Mouse (Mus musculus) heart, adult 11 months (tissue): ENCODE data around the gene Cabp4.

ENCODE experiments used
- DNase-seq: peaks from one replicate; pipeline ENCODE4 v3.0.0; 2022

Gene Cabp4

DNA sequence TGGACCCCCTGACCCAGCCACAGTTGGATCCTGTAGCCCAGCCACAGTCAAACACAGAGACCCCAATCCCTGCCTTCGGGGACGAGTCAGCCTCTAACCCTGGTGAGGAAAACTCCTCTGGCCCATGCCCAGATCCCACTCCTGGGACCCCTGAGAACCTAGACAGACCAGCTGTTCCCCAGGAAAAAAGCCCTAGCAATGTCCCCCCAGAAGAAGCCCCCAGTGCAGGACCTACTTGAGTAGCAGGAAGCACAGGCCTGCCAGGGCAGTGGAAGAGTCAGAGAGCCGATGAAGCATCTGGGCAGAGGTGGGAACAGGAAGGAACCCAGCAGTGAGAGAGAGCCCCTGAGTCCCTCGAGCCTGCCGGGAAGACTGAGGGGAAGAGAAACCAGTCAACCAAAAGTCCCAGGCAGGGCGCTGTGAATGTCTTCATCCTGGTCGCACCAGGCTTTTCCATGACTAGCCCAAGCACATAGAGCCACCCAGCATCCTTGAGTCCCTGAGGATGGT lies at the start of gene Cabp4:
TSS of gene Cabp4 (minus strand) at position 275 of the 510 bp plus-strand sequence.
- DNase-seq = peak; percentile 95

DNA sequence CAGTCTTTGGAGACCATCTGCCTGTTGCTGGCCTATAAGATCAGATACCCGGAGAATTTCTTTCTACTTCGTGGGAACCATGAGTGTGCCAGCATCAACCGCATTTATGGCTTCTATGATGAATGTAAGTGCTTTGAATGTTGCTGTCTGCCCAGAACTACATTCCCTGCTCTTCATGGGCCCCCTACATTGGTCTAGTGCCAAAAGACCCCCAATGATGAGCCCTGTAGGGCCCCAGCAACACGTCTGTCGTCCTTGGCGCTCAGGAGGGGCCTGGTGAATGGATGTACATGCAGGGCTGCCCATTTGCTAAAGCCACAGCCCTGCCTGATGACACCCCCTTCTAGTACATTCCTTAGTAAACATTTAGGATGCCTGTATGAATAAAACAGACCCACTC lies 49.3 kb upstream of the Cabp4 start:
- peak; percentile 93 for DNase-seq

DNA sequence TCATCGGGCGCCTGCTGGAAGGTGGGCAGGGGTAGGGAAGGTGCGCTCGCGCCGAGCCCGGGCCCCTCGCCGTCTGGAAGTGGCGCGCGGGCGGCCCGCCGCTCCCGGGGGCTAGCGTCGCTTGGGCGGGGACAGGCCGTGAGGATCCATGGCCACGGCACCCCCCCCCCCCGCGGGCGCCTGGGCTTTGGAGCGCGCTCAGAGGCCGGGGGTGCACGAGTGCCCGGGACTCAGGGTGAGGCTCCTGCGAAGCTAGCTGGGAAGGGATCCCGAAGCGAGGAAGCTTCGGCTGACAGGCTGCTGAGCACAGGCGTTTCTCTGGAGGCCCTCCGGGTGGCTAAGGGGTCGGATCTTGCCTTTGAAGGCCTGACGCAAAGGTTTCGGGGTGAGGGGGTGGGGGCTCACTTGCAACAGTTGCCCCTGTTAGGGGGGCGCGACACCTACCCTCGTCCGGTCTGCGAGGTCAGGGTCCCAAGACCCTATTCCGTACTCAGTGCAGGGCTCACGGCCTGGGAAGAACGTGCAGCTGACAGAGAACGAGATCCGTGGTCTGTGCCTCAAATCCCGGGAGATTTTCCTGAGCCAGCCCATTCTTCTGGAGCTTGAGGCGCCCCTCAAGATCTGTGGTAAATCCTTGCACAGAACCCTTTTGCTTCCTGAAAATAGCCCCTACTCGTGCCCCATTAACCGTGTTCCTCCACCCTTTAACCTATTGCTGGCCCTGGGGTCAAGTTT lies 48.6 kb upstream of the Cabp4 start:
- DNase-seq = peak; percentile 95

DNA sequence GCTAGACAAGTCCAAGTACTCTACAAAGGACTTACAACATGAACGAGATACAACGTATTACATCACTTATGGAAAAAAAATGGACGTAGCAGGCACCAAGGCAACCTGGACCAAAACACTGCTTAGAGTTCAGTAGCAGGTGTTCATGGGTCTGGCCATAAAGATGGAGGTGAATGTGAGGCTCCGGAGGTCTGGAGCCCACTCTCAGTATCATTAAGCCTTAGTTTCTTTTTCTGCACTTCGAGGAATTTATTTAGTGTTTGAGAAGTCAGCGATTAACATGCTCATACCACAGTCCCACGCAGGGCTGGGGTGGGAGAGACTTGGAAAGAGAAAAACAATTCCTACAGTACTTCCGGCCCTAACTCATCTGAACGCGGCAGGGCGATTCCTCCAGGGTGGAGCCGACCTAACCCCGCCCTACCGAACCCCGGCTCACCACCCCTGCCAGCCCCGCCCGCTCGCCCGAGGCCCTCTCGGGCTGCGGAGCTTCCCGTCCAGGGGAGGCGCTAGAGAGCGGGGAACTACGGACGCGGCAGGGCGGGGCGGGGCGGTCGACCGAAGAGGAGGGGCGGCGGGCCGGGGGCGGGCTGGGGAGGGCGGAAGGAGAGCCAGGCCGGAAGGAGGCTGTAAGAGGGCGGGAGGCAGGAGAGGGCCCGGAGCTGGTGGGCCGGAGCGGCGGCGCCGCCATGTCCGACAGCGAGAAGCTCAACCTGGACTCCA lies 47.9 kb upstream of the Cabp4 start, which contains the start of gene Ppp1ca:
TSS of gene Ppp1ca (plus strand) at position 538 of the 723 bp plus-strand sequence.
- DNase-seq = peak; percentile 99

DNA sequence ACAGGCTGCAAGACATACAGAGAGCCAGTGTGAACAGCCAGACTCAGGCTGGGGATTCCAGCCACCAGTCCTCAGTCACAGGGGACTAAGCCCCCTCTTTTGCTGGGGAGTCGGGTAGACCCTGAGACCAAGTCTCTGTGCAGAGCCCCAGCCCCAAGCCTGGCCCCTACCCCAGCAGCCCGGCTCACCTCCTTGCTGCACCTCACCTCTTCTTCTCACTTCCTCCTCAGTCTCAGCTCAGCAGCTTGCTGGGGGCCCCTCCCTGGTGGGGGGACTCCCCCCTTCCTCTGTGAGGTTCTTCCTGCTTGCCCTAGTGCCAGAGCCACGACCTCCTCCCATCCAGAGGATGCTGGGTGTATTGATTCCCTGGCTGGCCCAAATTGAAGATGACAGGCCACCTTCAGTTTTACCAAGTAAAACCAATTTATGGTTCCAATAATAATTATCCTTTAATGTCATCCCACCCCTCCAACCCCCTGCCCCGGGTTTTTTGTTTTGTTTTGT lies 47.0 kb upstream of the Cabp4 start, which contains the start of gene Tbc1d10c:
TSS of gene Tbc1d10c (minus strand) at position 454 of the 504 bp plus-strand sequence.
- DNase-seq = peak; percentile 97

DNA sequence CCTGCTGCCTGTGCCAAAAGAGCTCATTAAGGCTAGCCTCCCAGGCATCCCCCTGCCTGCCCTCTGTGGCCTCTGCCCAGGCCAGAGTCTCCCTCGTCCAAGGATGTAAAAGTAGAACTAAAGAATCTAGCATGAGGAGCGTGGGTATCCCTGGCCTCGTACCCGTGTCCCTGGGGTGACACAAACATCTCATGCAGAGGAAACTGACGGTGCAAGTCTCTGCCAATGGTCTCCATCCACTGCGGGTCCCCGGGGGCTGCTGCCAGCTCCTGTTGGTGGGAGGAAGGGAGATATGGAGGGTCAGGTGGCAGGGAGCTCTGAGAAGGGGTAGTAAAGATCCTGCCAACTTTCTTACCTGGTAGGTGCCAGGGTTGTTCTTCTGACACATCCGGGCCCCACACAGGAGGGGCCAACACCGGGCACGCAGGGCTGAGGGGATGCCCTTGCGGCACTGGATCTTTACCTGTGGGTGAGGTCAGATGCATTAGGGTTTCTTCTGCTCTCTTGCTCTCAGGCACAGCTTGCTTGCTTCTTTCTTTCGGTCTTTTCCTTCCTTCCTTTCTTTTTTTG lies 45.3 kb upstream of the Cabp4 start:
- DNase-seq = peak; percentile 93

DNA sequence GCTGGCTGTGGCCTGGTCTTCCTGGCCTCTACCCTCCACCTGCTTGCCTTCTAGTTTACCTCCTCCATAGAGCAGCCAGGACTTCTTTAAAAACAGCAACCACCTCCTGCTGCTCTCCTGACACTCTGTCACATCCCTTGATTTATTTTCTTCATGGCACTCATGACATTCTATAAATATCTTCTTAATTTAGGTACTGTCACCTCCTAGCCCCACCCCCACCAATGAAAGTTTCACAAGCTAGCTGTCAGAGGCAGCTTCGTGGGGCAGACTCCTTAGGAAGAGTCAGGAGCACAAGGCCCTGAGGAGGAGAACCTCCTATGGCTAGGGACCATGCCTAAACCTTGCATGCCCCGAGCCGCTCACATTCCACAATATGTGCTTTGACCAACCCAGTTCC lies 43.5 kb upstream of the Cabp4 start:
- no peak for DNase-seq

DNA sequence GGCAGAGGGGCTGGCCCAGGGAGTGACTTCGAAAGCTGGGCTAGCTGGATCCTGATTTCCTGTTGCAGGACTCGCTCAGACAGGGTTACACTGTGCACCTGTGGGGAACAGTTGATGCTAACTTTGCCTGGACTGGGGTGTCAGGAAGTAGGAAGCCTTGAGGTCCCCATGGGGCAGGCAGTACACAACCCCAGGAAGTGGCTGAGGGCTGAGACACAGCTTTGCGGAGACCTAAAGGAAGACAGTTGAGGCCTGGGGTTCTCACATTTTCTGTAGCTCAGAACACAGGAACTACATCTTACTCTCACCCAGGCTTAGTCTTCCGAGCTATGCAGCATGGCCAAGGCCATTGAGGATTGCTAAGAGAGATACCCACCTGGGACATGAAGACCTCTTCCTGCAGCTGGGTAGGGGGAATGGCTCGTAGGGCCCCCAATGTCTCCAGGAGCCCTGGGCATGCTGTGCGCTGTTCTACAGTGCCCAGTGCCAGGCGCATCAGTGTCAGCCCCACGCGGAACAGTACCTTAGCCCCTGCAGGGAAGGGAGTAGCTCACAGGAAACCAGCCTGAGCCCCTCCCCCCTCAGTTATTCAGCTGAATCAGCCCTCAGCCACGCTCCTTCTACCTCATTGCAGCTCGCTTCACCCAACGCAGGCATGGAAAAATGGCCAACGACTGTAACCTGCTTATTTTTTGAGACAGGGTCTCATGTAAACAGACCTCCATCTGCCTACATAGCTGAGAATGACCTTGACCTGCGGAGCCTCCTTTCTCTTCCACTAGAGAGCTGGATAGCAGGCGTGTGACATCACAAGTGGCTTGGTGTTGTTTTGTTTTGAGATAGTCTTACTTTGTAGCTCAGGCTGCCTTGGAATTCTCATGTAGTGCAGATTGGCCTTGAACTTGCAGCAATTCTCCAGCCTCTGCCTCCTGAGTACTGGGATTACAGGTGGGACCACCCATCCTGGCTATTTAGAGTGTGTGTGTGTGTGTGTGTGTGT lies 41.4 kb upstream of the Cabp4 start:
- DNase-seq = peak; percentile 93

DNA sequence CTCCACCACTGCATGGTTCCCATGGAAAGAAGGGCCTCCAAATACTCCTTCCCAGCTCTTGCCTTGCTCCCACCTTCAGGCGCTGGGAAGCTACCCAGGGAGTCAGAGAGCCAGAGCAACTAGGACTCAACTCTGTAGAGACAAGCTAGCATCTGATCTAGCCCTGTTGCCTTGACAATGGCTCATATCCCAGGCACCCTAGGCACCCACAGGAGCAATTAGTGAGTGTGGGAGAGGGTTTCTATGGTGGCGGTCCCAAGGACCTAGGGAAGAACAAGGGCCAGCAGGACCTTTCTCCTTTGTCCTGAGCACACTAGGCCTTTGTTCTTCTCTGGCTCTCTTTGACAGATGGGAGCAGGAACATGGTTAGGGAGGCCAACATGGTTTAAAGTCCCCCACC lies 39.9 kb upstream of the Cabp4 start:
- DNase-seq = no peak

DNA sequence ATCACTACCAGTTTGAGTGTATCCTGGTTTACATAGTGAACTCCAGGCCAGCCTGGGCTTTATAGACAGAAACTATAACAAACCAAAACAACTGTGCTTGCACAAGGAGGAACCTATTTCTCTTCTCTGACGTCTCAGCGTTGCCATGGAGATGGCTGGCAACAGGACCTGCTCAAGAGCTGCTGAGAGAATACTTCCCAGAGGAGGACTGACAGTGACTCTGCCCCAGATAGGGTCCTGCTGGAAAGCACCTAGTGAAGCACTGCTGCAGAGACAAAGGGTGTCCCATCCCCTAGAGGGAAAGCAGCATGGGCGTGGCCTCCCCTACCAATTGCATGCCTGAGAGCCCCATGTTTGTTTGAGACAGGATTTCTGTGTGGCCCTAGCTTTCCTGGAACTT lies 38.1 kb upstream of the Cabp4 start:
- peak; percentile 96 for DNase-seq

DNA sequence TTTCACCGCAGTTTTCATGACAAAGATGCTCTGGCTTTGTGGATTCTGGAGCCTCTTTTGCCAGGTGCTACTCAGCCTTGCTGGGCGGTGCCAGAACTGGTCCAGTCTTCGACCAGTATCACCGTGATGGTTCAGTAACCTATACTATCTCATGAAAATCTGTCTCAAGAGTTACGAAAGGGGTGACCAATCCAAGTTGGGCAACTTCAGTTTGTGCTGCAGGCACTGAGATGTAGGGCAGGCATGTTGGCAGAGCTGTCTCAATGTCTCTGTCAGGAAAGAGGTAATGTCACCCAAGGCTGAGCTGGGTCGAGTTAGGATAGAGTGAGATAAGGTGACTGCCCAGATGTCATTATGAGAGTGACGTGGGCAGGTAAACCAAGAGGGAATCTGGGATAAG lies 36.6 kb upstream of the Cabp4 start:
- no peak for DNase-seq

DNA sequence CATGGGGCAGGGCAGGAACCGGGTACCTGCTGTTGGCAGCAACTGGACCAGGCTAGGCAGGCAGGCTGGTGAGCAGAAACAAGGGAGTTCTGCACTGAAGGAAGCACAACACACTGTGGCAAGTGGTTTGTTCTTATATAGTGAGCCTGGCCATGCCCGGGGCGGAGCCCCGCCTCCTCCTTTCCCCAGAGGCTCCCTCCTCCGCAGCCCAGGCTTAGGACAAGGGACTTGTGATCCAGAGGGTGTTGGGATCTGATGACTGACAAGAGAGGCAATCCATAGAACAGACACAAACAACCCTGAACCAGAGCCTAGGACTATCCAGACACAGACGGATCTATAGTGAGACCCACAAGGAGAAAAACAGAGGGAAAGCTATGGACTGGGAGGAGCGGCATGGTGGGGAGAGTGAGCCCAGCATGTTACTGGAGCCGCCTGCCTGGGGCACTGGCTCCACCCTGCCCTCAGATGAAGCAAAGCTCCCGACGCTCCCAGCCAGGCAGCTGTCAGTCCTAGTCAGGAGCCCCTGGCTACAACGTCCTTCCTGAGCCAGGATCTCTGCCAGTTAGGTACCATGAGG lies 31.6 kb upstream of the Cabp4 start, which contains the start of gene Carns1:
TSS of gene Carns1 (minus strand) at position 112 of the 580 bp plus-strand sequence.
- DNase-seq = peak; percentile 96

DNA sequence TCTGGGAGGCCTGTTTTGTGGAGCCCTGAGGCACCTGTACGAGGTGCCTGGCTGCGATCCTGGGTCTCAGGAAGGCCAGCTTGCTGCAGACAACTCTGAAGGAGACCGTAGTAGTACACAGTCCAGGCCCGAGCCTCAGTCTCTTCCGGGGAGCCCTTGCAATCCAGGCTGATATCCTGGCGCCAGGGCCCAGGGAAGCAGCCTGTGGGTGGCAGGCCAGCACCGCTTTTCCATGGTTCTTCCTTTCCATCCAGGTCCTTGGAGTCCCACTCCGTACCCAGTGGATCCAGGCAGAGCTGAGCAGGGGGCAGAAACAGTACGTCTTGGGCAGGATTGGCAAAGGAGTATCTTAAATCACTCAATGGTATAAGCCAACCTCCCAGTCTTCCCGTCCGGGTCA lies 29.1 kb upstream of the Cabp4 start:
- DNase-seq = no peak

DNA sequence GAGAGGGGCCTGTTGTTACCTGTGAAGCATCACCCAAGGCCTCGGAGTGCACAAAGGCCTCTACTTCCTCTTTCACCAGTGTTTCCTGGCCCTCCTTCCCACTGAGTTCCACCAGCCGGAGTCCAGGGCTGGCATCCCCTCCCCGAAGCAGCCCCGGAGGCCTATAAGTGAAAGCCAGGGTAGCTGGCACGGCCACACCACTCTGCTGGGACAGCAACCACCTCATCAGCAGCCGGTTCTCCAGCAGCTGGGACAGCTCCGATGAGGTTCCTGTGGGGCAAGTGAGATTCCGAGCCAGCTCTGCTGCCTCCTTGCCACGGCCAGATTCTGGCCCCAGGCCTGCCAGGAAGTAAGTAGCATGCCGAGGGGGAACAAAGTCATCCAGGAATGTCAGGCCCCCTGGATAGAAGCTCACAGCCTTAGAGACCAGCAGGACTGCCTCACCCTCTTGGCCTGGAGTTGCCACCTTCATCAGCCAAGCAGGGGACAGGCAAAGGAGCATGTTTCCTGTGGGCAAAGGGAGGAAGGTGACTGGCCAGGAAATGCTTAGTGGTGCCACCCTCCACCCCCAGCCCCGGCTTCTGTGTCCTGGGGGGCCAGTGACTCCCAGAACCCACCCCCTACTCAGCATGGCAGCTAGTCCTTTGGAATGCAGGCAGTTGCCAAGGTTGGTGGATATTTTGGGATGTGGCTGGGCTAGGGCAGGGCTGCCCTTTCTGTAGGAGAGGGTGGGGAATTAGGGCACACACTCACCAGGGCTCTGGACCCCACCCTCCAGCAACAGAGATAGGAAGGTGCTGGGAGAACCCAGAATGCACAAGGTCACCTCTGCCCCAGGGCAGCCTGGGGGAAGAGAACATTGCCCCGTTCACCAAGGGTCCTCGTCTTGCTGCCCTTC lies 27.8 kb upstream of the Cabp4 start:
- peak; percentile 97 for DNase-seq

DNA sequence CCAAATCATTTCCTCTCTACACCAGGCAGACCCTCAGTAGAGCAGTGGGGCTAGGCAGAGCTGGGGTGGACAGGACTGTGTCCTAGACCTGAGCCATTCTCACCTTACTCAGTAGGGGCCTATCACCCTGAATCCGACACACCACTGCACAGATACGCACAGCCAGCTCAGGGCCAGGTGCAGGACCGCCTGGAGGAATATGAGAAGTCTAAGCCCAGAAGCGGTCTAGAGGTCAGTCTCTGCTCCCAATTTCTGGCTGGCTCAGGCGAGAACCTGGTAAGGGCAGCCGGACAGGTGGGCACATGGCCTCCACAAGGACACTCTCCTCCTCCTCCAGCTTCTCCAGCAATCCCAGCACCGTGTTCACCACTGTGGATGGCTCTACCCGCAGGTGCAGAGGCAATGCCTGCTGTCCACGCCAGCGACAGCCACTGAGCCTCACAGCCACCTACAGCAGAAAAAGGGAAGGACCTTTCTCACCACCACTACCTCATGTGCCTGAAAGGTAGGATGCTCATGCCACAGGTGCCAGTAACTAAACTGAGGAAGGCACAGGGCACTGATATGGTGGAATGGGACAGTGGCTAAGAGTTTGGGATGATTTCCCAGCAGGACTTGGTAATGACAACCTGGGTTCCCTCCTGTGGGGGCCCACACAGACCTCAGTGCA lies 27.0 kb upstream of the Cabp4 start:
- DNase-seq = peak; percentile 94

DNA sequence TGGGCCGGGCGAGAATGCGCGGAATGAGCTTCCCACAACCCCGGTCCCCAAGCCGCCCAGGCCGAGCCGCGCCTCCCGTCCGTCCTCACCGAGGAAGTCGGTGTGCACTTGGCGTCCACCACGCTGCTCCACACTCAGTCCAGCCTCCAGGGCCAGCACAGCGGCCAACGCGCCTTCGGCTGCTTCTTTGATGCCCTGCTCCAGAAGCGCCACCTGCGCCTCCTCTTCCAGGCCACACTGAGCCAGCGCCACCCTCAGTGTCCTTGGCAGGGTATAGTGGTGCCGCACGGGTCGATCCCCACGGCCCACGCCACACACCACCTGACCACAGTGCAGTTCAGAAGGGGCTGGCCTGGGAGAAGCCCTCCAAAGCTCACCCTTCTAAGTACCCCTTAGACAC lies 26.0 kb upstream of the Cabp4 start:
- peak; percentile 97 for DNase-seq

DNA sequence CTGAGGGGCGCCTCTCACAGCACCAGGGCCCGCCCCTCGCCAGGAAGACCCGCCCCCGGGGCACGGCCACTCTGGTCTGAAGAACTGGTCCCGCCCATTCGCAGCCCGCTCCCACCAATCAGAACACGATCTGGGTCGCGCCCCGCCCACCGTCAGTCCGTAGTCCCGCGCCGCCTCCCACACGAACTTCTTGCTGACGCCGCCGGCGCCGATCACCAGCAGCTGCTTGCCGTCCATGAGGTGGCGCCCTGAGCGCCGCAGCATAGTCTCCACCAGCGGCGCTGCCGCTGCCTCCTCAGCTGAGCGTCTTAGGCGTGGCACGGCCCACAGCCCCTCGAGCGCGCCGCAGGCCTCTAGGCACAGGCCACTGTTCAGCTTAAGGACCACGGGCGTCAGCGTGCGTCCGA lies 25.5 kb upstream of the Cabp4 start:
- DNase-seq = peak; percentile 100

DNA sequence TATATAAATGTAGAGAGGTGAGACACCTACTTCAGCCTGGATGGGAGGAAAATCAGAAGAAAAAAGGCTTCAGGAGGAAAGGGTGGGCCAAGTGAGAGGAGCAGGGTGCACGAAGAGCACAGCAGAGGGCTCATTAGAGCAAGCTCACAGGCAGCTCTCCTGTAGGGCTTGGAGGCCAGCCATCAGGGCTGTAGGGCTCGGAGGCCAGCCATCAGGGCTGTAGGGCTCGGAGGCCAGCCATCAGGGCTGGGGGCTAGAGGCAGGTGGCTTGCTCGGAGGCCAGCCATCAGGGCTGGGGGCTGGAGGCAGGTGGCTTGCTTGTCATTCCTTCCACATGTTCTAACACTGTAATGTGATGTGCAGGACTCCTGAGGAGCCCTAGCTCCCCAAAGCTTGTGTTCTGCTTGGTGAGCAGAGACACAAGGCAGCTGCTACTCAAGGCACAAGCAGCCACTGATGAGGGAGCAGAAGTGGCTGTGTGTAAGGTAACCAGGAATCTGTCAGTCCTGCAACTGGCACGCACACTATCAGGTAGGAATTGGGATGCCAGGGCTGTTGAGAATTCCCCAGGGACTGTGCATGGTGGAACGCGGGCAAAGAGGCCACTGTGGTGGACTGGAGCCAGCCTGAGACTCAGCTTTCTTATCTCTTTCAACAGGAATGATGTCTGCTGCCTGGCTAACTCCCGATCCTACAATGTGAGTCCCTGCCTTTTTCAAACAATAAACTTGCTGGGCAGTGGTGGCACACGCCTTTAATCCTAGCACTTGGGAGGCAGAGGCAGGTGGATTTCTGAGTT lies 23.0 kb upstream of the Cabp4 start:
- DNase-seq = no peak

DNA sequence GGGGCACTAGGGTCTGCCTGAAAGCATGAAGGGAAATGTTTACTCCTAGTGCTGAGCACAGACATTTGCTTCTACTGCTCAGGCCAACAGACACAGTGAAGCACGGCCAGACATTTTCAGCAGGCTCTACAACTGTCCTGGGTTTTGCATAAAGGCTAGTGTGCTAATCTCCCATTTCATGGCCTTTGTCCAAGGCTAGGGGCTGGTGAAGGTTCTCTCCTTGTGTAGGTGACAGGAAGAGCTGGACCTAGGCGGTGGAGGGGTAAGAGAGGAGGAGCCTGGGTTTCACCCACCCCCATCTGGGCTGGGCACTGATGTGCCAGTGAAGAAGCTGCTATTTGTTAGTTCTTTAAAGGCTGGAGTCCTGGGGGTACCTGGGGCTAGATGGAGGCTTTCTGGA lies 20.9 kb upstream of the Cabp4 start:
- DNase-seq = no peak
